Mouse (Mus musculus): ENCODE measurements around the gene Rnf215.
"Not testable (repeated sequence)": the region's sequence is repeated elsewhere in the genome, so short reads cannot be mapped to it uniquely, and the experiment has no call there.

Gene Rnf215

DNA sequence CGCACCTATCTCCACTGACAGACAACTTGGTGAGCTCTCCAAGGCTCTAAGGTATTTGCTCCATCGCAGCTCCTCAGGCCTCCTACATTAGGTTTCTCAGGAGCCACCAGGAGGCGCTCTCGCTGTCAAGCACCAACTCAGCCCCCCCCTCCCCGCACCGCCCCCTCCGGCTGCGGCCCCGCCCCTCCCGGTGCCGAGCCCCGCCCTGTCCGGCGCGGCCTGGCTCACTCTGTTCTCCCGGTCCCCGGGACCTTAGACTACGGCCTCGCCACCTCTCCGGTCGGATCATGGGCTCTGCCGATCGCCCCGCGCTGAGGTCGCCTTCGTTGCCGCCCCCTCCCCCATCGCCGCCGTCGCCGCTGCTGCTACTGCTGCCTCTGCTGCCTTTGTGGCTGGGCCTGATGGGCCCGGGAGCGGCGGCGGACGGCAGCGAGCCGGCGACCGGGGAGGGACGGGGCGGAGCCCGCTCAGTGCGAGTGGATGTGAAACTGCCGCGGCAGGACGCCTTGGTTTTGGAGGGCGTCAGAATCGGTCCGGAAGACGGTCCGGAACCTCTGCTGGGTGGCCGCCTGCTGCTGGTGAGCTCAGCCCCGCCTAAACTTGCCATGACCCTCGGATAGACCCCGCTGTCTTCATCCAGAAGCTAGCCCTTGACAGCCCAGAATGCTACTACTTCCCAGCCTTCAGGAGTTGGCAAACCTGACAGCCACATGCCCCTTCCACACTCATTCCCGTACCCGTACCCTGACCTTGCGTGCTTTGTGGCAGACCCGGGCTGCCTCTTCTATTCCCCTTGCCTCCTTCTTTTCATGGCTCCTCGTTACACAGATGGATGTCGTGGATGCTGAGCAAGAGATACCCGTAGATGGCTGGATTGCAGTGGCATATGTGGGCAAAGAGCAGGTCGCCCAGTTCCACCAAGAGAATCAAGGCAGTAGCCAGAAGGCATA, at the start of gene Rnf215:
Rnf215 (plus strand) TSS at position 217 of the 950 bp plus-strand sequence.
- DNase-seq: peak; percentile 98

DNA sequence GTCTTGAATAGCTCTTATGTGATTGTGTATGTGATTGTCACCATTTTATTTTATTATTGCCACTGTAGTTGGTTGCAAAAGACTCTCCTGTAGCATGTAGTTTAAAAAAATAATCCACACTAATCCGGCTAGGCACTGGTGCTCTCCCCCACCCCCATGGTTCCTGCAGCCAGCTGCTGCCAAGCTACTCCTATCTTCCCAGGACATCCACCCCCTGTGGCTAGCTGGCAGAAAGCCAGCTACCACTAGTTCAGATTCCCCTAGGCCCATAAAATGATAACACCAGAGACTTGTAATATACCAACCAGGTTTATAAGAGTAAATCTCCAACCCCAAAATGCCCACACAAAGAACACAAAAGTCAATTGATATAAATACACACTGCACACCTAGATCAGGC, 48.8 kb upstream of the Rnf215 start:
- DNase-seq: no peak

DNA sequence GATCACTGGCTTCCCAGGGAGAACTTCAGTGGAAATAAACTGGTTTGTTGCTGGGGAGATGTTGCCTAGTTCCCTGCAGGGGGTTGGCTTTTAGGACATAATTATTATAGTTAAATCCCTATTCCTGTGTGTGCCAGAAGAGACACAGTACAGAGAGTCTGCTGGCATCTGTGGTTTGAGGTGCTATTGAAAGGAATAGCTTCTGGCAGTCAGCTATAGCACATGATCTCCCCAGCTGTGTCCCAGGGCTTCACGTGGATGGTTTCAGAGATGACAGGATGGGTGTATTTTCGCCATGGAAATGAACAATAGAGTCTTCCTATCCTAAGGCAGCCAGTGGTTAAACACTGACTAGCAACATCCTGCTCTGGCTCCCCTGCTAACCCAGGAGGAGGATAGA, 47.7 kb upstream of the Rnf215 start:
- no peak for DNase-seq

DNA sequence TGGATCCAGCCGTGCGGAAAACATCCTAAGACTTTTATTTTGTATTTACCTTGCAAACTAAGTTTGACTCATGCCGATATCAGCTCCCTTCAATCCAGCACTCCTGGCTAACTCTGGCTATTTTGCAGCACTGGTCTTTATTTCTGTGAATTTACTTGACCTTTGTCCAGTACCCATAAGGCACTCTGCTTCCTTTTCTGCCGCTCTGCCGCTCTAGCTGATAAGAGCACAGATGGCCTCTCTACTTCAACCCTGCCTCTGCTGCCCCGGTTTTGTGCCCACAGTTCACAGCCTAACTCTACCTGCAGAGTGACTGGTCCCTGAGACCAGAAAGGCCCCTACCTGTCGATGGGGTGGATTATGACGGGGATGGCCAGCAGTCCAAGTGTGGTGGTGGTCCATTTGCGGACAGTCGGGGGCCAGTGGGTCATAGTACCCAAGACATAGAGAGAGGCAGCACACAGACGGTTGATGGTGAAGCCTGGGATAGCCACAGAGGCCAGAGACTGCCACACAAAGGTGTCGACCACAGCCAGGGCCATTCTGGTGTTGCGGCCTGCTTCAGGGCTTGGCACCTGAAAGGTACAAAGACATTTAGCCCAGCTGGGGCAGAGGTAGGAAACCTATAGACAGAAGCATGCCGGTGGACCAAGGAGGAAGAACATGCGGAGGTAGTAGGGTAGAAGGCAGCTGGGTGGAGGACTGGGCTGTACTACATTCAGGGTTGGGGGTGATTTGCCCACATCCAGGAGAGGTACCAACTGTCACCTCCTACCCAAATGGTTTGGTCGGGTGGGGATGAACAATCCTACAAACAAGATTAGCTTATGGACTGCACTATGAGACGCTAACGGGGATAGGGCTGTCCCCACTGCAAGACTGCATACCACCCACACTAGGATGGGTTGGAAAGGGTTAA, 41.3 kb upstream of the Rnf215 start:
- DNase-seq: no peak

DNA sequence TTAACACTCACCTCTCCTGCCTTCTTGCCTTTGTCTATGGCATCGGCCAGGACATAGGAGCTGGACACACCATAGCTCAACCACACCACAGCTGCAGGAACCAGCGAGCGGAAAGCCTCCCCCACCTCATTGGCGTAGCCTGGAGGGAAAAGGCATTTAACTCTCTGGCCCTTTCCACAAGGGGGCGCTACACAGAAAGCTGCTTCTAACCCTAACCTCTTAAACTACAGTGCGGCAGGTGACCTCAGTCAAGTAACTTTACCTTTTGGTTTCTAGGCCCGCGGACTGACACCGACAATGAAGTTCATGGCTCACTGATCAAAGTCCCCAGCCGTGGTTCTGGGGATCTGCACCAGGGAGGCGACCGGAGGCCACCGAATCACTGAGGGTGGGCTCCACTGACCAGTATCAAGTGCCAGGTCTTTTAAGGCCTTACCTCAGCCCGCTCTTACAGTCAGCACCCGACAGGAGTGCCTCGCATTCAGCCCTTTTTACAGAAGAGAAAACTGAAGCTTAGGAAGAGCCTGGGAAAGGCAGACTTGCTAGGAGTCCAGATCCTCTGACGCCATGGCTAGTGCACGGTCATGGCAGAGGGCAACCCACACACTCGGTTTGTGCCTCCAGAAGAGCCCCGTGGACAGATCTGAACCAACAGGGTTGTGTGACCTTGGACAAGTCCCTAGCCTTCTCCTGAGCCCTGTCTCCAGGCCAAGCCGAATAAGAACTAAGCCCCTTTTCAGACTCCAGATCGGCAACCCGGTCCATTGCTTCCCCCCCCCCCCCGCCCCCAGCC, 40.4 kb upstream of the Rnf215 start:
- peak; percentile 55 for DNase-seq

DNA sequence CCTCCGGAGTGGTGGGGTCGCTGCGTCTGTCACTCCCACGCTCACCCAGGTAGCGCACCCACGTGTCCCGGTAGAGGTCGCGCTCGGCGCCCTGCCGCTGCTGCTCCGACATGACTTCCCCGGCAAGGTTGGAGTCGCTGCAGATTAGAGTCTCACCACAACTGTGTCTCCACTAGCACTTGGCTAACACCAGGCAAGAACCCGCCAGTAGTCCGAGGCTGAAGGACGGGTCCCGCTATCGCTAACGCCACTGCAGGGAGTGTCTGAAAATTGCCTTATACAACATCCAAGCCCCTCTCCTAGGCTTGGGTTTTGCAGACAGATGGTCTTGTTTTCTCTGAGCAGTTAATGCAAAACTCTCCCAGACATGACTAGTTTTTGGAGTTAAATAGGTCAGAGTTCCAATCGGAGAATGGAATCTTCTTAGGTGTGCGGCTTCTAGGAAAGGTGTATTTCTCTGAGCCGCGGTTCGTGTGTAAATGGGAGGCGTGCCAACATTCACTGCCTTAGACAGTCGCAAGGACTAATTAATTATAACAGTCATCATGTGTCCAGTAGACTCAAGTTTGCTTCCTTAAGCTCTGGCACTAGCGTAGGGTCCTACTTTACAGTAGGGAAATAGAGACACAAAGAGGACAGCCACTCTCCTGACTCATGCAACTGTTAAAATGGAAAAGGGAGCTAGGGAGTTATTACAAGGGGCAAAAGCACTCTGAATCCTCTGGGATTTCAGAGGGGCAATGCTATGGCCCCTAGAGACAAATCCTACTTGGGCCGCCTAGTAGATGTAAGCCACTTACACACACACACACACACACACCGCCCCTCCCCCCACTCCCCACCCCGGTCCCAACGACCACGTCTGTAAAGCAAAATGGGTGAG, 39.6 kb upstream of the Rnf215 start, which contains the start of gene Mtfp1:
Mtfp1 (minus strand) TSS at position 275 of the 883 bp plus-strand sequence.
- peak; percentile 45 for DNase-seq

DNA sequence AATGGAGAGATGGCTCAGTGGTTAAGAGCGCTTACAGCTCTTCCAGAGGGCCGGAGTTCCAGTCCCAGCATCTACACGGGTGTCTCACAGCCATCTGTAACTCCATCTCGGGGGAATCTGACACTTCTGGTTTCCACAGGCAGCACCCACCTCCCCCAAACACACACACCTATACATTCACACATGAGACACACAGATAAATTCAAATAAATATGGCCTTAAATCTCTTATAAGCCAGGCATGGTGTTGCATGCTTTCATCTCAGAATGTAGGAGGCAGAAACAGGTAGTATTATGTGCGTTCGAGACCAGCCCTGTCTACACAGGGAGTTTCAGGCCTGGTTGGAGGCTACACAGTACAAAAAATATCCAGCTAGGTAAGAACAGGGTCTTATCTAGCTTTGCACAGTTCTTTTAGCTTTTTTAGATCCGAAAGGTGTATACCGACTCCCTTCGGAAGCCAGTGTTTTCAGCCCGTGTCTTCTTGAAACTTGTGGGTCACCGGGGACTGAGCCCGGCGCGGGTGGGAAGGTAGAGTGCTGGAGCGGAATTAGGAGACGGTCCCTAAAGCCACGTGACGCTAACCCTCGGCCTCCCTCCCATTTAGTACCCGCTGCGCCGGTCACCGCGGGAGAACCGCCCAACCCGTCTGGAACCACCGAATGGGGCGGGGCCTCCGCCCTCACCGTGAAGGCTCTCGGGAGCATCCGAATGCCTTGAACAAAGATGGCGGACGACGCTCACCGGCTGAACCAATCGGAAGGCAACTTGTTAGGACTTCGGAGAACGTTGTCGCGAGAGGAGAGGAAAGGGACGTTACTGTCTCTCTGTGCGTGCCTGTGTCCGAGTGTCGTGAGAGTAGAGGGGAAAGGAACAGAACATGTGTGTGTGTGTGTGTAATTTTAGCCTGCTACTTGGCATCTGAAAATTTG, 38.7 kb upstream of the Rnf215 start:
- DNase-seq: peak; percentile 94

DNA sequence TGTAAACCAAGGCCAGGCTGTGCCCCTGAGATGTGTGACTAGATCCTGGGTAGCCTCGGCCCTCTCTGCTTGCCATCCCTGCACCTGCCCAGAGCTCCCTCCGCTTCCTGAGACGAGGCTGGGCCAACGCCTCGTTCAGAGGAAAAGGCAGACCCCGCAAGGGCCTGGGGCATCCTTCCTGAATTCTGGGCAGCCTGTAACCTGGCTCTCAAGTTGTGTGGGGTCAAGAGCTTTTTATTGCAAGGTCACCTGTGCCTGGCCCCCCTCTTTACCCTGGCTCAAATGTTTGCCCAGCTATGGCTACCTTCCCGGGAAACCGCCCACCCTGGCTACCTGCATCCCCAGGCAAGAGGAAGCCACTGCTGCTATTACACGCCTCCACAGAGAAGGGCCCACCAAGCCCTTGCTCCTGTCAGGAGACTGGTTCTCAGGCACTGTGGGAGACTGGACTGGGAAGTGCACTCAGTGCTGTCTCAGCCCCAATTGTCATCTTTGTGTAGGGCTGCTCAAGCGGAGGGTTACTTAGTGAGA, 37.8 kb upstream of the Rnf215 start:
- no peak for DNase-seq

DNA sequence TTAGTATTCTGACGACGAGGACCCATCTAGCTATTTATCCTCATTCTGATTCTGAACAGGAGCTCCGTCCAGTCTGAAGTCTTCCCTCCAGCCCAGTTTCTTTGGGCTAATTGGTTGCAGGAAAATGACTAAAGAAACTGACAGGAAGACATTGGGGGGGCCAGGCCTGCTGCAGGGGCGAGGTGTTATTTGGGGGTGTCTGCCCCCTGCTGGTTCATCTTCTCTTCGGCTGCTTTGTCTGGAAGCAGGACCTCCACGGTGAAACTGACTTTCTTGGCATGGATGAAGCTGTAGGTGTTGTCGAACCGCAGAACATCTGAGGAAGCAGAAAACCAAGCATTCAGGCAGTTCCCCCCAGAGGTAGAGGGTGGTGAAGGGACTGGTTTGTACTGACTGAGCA, 36.9 kb upstream of the Rnf215 start:
- DNase-seq: no peak

DNA sequence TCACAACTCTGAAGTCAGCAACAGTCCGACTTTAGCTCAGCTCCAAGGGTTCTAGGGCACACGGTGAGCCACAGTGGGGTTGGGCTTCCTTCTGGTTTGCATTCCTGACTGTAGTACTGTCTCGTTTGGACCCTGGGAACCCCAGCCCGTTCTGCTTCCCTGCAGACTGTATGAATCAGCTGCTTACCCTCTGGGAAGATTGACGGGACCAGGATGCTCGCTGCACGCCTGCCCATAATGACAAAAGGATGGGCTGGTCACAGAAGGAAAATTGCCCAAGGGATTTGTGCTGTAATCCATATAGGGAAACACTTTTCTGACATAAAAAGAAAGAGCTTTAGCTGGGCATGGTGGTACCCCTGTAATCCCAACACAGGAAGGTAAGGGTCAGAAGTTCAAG, 36.2 kb upstream of the Rnf215 start:
- DNase-seq: no peak

DNA sequence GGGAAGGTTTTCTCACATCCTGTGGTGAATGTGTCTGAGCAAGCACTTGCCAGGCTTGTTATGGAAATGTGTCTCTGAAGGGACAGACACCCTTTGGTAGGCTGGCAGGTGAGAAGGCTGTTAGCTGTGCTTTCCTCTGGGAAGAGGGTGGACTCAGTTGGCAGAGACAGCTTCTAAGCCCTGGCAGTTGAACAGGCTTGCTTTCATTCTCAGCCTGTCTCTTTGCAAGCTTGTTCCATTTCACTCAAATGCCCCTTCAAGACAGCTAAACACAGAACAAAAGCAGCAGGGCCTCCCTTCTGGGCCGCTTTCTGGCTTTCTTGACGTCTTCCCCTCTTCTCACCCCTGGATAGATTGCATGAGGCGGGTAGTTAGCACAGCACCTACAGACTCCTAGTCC, 35.6 kb upstream of the Rnf215 start:
- no peak for DNase-seq

DNA sequence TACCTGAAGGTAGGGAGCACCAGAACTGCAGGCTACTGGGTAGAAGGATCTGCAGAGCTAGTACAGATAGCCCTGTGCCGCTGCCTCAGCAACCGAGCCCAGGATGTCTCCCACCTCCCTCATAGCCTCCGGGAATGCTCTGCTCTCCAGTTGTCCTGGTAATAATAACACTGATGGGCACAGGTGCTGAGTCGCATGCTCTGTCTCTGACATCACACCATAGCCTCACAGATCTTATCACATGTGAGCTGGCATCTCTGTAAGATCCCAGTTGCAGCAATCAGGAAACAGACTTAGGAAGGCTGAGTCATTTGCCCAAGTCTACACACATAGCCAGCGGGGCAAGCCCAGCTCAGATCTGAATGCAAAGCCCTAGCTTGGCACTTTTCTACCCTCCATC, 33.2 kb upstream of the Rnf215 start:
- no peak for DNase-seq

DNA sequence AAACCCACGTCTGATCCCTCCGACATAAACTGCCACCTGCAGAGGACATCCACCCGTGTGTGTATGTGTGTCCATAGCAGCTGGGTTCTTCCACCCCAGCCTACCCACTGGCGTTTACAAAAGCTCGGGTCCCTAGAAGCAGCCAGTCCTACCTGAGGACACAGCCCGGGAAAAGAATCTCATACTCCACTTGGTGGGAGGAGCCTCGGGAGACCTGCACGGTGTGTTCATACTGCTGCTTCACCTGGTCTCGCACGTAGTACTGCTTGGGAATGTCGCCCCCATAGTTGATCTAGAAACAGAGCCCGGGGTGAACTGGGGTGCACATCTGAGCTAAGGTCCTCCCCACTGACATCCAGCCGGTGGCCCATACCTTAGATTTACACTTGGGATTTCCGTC, 31.5 kb upstream of the Rnf215 start:
- no peak for DNase-seq

DNA sequence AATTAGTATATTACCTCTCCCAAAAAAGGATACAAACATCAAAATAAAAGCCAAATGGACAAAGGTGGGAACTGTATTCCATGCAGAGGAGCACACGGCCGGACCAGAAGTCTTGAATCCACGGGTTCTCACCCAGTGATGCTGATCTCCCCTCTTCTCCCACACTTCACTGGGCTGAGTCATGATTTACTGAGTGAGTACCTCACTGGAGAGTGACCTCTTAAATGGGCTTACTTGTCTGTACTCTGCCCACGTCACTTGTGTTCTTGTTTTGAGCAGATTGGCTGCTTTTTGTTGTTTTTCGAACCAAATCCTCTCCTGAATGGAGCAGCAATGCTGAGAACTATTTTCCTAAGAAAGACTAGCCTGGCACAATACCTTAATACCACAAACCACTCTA, 30.0 kb upstream of the Rnf215 start:
- no peak for DNase-seq

DNA sequence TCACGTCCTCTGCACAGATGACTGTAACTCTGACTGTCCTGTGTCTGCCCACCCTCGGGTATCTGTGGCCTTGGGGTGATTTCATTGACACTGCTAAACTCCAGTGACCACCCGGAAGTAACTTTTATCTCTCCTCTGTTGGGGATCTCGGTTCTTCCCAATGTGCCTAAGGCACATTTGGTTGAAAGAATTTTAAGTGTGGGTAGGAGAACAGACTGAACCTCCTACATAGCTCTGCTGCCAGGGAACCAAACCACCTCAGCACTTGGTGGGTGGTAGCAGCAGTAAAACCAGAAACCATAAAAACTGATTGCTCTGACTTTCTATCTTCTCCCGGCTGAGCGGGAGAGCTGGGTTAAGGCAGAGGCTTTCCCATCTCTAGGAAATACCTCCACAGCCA, 29.6 kb upstream of the Rnf215 start:
- DNase-seq: no peak

DNA sequence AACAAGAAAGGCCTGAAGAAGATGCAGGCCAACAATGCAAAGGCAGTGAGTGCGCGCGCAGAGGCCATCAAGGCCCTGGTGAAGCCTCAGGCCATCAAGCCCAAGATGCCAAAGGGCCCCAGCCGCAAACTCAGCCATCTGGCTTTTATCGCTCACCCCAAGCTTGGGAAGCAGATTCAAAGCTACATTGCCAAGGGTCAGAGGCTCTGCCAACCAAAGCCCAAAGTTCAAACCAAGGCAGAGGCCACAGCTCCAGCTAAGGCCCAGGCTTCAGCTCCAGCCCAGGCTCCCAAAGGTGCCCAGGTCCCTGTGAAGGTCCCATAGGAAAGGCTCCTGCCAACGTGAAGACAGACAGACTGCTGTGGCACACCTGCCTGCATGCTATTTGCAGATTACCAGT, 27.1 kb upstream of the Rnf215 start:
- DNase-seq: not testable (repeated sequence)

DNA sequence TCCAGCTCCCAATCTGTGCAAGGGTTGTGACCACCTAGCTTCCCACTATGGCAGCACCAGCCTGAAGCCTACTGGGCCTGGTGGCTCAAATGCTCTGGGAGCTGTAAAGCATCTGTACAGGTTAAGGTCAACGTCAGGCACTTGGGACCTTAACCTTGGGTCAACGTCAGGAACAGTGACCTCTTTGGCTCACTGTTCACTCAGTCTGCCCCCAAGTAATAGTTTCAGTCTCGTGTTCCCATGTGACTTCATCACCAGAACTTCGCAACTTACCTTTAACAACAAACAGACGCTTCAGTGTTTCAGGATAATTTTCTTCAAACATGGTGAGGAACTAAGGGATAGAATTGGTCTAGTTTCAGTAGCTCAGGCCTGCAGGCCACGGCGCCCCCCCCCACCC, 26.3 kb upstream of the Rnf215 start:
- no peak for DNase-seq

DNA sequence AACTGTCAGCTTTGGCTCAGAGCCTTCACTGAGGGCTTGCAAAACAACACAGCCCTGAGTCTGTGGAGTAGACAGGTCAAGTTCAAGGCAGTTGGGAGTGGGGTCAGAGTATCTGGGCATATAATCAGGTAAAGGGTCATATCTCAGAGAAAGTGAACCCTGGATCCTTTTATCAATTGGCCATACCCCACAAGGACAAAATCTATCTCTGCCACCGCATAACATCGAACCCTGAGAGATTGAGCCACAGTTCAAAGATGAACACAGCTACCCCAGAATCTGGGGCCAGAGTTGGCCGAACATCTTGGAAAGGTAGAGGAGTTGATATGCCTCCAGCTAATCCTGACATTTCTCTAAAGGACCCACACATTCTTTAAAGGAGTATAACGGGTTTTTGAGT, 23.0 kb upstream of the Rnf215 start:
- DNase-seq: no peak

DNA sequence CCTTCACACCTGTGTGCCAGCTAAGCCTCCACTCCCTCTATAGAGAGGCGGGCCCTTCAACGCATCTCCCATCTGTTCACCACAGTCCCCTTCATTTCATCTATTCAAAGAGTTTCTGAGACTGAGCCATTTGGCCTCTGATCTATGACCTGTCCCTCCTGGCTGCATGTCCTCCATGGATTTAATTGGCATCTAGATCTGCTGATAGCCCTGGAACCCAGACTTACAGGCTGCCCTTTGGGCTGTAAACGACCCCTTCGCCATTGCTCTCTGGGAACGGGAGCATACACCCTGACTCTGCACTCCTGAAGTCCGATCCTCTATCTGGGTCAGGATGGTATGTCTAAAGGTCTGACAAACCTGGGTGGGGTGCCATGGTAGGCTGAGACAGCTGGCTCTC, 22.1 kb upstream of the Rnf215 start:
- no peak for DNase-seq

DNA sequence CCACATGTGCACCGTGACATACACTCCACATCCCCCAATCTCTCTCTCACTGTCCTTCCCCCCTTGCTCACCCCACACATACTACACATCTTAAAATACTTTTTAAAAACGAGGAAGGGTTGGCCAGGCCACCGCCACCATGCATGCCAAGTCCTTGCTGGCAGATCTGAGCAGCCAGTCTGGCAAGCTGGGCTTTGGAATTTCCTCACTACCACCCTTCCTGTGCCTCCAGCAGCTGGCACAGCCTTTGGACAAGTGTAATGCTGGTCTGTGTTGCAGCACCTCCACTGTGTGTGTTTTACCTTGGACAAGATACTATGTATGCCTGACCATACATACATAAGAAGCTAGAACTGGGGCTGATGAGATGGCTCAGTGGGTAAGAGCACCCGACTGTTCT, 21.5 kb upstream of the Rnf215 start:
- no peak for DNase-seq
